Mouse (Mus musculus): Measurements from ENCODE around the gene Sppl2b. TPM values are rescaled to one million over a fixed set of nuclear protein-coding genes. Genes with fewer than 3 reads are reported as not detected.

The Sppl2b gene
- polyA plus RNA-seq, 1 experiment from 2014 or later: 69.3 TPM

DNA sequence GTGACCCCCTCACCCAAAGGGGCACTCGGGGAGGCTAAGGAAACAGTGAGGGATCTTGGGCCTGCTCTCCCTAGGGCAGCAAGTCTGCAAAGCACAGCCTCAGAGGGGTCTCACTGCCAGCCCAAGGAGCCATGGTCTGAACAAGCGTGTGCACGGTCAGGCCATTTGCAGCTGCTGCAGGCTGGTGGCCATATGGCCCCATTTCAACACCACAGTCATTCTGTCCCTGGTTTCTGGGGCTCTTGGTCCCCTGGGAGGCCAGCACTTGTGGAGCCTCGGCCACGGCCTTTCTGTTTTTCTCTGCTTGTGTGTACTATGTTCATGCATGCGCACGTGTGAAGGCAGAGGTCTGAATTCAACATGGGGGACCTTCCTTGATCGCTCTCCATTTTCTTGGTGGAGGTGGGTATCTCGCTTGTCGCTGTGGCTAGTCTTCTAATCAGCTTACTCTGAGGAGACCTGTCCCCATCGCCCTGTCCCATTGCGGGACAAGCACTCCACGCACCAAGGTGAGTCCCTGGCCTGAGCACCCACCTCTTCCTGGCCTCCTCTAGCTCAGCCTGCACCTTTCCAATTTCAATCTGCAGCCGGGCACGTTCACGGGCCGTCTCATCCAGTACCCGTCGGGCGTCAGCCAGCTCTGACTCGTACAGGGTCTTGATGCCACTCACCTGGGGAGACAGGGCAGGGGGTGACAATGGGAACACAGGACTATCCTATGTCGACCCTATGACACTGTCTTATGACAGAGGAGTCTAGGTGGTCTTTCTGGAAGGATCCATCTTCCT lies 54.5 kb downstream of the Sppl2b start:
- ATAC-seq (ENCODE audit: low FRiP score) (no peak), DNase-seq (ENCODE audit: low spot score) (no peak)
- H3K27me3 ChIP-seq (ENCODE audit: control insufficient read depth, insufficient read depth, low read length): no peaks in the 10 kb centered on the region
- H3K4me3 ChIP-seq (replicated peaks; ENCODE audit: low read length): no peak overlapping the region
- H3K36me3 ChIP-seq (replicated peaks; ENCODE audit: control insufficient read depth, insufficient read depth): peaks cover 79% of the 10 kb centered on the region
- no peaks in the 10 kb centered on the region for H3K9me3 ChIP-seq (ENCODE audit: control insufficient read depth, low read length)
- H3K4me1 ChIP-seq (replicated peaks; ENCODE audit: control insufficient read depth, insufficient read depth, low read length): no peaks in the 10 kb centered on the region
- H3K4me2 ChIP-seq (replicated peaks): no peak overlapping the region
- no peak overlapping the region for H3K27ac ChIP-seq
- H3K9ac ChIP-seq: no peak overlapping the region
- WGBS: 95% methylated on average over 22 of the region's 22 CpGs

DNA sequence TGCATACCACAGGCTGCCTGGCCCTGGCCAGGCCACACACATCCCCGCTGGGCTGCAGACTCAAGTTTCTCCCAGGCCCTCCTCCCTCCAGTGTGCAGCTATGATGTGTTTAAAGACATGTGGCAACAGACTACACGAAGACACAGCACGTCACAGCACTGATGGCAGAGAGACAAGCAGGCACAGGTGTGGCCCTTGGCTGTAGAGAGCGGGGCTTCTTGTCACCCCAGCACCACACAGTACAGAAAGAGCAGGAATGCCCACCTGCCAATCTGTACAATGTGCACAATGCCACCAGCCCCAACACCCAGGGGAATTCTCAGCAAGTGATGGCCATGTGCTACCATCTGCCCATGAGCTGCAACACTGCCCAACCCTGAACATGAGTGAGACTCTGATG lies 56.3 kb downstream of the Sppl2b start:
- no peak overlapping the region for H3K27ac ChIP-seq
- H3K4me1 ChIP-seq (replicated peaks; ENCODE audit: control insufficient read depth, insufficient read depth, low read length): peaks cover 6% of the 10 kb centered on the region
- H3K9me3 ChIP-seq (ENCODE audit: control insufficient read depth, low read length): no peaks in the 10 kb centered on the region
- H3K36me3 ChIP-seq (replicated peaks; ENCODE audit: control insufficient read depth, insufficient read depth): peaks cover 73% of the 10 kb centered on the region
- WGBS: 95% methylated on average over 4 of the region's 4 CpGs
- no peaks in the 10 kb centered on the region for H3K27me3 ChIP-seq (ENCODE audit: control insufficient read depth, insufficient read depth, low read length)
- H3K9ac ChIP-seq: no peak overlapping the region
- H3K4me3 ChIP-seq (replicated peaks; ENCODE audit: low read length): no peak overlapping the region
- ATAC-seq (ENCODE audit: low FRiP score): peak; percentile 10; the same call in 1 of the 2 replicates
- H3K4me2 ChIP-seq (replicated peaks): no peak overlapping the region
- no peak for DNase-seq (ENCODE audit: low spot score)

DNA sequence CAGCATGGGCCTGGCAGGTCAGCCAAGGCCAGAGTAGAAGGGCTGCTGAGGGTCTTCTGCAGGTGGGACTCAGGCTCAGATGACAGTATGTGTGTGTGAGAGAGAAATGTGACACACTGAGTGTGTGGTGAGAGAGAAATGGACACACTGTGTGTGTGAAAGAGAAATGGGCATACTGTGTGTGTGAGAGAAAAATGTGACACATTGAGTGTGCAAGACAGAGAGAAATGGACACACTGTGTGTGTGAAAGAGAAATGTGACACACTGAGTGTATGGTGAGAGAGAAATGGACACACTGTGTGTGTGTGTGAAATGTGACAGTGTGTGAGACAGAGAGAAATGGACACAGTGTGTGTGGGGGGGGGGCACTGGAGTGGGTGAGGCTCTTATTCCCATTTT lies 56.8 kb downstream of the Sppl2b start:
- DNase-seq (ENCODE audit: low spot score) (no peak), ATAC-seq (ENCODE audit: low FRiP score) (no peak)
- Histone ChIP-seq H3K4me2 (replicated peaks) (no peak overlapping the region), H3K9ac (no peak overlapping the region), H3K36me3 (replicated peaks; ENCODE audit: control insufficient read depth, insufficient read depth) (peaks cover 70% of the 10 kb centered on the region), H3K27ac (no peak overlapping the region), H3K4me3 (replicated peaks; ENCODE audit: low read length) (no peak overlapping the region), H3K27me3 (ENCODE audit: control insufficient read depth, insufficient read depth, low read length) (no peaks in the 10 kb centered on the region), H3K4me1 (replicated peaks; ENCODE audit: control insufficient read depth, insufficient read depth, low read length) (peaks cover 11% of the 10 kb centered on the region), H3K9me3 (ENCODE audit: control insufficient read depth, low read length) (no peaks in the 10 kb centered on the region)

DNA sequence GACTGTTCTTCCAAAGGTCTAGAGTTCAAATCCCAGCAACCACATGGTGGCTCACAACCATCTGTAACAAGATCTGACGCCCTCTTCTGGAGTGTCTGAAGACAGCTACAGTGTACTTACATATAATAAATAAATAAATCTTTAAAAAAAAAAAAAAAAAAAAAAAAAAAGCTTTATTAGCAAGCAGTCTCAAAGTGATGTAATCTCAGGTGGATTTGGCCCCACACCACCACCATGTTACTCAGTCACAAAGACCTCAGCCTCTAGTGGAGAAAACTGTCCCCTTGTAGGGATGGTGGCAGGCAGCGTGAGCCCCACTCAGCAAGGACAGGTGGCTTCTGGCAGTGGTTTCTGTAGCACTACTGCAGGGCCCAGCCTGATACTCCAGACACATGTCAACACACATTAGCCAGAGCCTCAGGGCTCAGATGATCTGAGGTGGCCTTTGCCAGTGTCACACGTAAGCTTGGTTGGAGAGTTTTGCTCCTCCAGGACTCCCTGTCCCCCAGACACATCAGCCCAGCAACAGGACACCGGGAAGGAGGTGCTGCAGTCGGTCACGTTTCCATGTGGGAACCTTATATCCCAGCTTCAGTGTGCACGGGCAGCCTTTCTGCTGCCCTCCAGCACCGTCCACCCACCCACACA lies 58.4 kb downstream of the Sppl2b start:
- H3K36me3 ChIP-seq (replicated peaks; ENCODE audit: control insufficient read depth, insufficient read depth): peaks cover 57% of the 10 kb centered on the region
- DNase-seq (ENCODE audit: low spot score) (no peak), ATAC-seq (ENCODE audit: low FRiP score) (no peak)
- no peaks in the 10 kb centered on the region for H3K9me3 ChIP-seq (ENCODE audit: control insufficient read depth, low read length)
- no peak overlapping the region for H3K9ac ChIP-seq
- H3K4me2 ChIP-seq (replicated peaks): no peak overlapping the region
- H3K27me3 ChIP-seq (ENCODE audit: control insufficient read depth, insufficient read depth, low read length): no peaks in the 10 kb centered on the region
- no peak overlapping the region for H3K27ac ChIP-seq
- H3K4me1 ChIP-seq (replicated peaks; ENCODE audit: control insufficient read depth, insufficient read depth, low read length): peaks cover 15% of the 10 kb centered on the region
- H3K4me3 ChIP-seq (replicated peaks; ENCODE audit: low read length): no peak overlapping the region
- 94% methylated on average over 7 of the region's 8 CpGs for WGBS

DNA sequence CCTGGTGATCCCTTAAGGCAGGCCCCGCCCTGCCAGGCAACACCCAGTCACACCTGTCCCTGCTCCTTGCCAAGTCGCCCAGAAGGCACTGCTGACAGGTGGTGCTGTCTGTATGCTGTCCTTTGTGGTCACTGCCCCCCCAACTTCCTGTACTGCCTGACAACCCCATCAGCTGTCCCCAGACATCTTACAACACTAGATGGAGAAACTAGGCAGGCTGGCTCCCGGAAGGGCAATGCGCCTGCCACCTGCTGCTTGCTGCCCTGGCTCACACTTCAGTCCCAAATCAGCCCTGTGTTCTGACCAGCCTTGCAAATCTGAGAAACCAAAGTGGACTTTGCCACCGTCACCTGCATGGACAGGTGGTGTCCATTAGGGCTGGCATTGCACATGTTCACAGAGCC lies 59.2 kb downstream of the Sppl2b start:
- Histone ChIP-seq H3K36me3 (replicated peaks; ENCODE audit: control insufficient read depth, insufficient read depth) (peaks cover 50% of the 10 kb centered on the region), H3K4me2 (replicated peaks) (no peak overlapping the region), H3K9me3 (ENCODE audit: control insufficient read depth, low read length) (no peaks in the 10 kb centered on the region), H3K4me3 (replicated peaks; ENCODE audit: low read length) (no peak overlapping the region), H3K4me1 (replicated peaks; ENCODE audit: control insufficient read depth, insufficient read depth, low read length) (peaks cover 15% of the 10 kb centered on the region), H3K27ac (no peak overlapping the region), H3K9ac (no peak overlapping the region), H3K27me3 (ENCODE audit: control insufficient read depth, insufficient read depth, low read length) (no peaks in the 10 kb centered on the region)
- 93% methylated on average over 5 of the region's 5 CpGs for WGBS
- DNase-seq (ENCODE audit: low spot score) (no peak), ATAC-seq (ENCODE audit: low FRiP score) (no peak)

DNA sequence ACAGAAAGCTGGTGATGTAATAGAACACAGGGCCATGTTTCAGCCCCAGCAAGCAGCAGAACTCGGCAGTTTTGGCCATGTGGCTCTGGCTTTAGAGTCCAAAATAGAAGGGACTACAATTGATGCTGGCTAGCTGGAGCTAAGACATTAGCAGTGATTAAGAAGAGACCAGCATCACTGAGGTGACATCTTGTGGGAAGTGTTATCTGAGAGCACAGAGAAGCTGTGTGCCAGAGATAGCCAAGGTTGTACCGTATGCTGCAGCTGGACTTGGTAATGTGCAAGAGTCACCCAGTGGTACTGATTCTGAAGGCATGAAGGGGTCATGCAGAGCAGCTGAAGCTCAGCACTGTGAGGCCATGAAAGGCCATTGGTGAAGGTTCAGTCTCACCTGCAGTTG lies 60.2 kb downstream of the Sppl2b start:
- Histone ChIP-seq H3K4me2 (replicated peaks) (no peak overlapping the region), H3K27ac (no peak overlapping the region), H3K4me3 (replicated peaks; ENCODE audit: low read length) (no peak overlapping the region), H3K4me1 (replicated peaks; ENCODE audit: control insufficient read depth, insufficient read depth, low read length) (peaks cover 15% of the 10 kb centered on the region), H3K27me3 (ENCODE audit: control insufficient read depth, insufficient read depth, low read length) (no peaks in the 10 kb centered on the region), H3K9me3 (ENCODE audit: control insufficient read depth, low read length) (no peaks in the 10 kb centered on the region), H3K36me3 (replicated peaks; ENCODE audit: control insufficient read depth, insufficient read depth) (peaks cover 40% of the 10 kb centered on the region), H3K9ac (no peak overlapping the region)
- WGBS: 92% methylated on average over 2 of the region's 2 CpGs
- ATAC-seq (ENCODE audit: low FRiP score): no peak
- no peak for DNase-seq (ENCODE audit: low spot score)

DNA sequence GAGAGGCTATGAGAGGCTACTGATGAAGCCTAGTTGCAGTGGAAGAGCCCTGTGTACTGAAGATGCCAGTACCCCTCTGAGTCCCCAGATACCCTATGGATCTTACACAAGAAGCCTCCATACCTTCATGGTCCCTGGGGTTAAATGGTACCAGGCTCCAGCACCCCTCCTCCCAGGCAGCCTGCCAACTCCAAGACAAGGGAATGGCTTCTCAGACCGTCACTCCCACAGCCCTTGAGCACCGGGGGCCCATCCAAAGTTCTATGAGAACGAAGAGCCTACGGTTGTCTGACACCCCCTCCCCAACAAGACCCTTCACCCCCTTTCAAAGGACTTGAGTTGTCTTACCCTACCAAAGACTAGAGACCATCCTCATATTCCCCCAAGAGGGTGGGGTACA lies 60.7 kb downstream of the Sppl2b start:
- Histone ChIP-seq H3K4me2 (replicated peaks) (no peak overlapping the region), H3K9me3 (ENCODE audit: control insufficient read depth, low read length) (no peaks in the 10 kb centered on the region), H3K27me3 (ENCODE audit: control insufficient read depth, insufficient read depth, low read length) (no peaks in the 10 kb centered on the region), H3K4me3 (replicated peaks; ENCODE audit: low read length) (no peak overlapping the region), H3K4me1 (replicated peaks; ENCODE audit: control insufficient read depth, insufficient read depth, low read length) (peaks cover 15% of the 10 kb centered on the region), H3K27ac (no peak overlapping the region), H3K36me3 (replicated peaks; ENCODE audit: control insufficient read depth, insufficient read depth) (peaks cover 35% of the 10 kb centered on the region), H3K9ac (no peak overlapping the region)
- ATAC-seq (ENCODE audit: low FRiP score) (no peak), DNase-seq (ENCODE audit: low spot score) (no peak)
- WGBS: 92% methylated on average over 4 of the region's 4 CpGs

DNA sequence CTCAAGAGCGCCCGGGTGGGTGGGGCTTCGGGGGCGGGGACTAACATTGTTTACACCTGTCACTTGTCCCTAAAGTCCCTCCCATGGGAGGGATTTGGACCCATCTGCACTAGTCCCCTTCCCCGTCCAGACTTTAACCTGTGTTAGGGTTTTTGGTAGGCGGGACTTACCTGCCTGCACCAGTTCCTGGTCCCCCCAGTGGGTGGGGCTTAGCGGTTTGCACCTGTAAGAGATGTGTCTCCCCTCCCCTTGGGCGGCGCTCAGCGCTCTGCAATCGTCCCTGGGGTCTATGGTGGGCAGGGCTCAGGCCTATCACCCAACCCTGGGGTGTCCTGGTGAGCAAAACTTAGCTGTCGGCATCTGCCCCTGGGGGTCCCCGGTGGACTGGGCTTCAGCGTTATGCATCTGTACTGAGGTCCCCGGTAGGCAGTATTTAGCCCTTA lies 62.3 kb downstream of the Sppl2b start:
- DNase-seq (ENCODE audit: low spot score): no peak
- Histone ChIP-seq H3K9ac (peak overlapping the region; percentile 84), H3K9me3 (ENCODE audit: control insufficient read depth, low read length) (no peaks in the 10 kb centered on the region), H3K4me3 (replicated peaks; ENCODE audit: low read length) (peak overlapping the region; percentile 87), H3K4me1 (replicated peaks; ENCODE audit: control insufficient read depth, insufficient read depth, low read length) (peaks cover 15% of the 10 kb centered on the region), H3K27ac (peak overlapping the region; percentile 84), H3K27me3 (ENCODE audit: control insufficient read depth, insufficient read depth, low read length) (no peaks in the 10 kb centered on the region), H3K4me2 (replicated peaks) (peak overlapping the region; percentile 76), H3K36me3 (replicated peaks; ENCODE audit: control insufficient read depth, insufficient read depth) (peaks cover 21% of the 10 kb centered on the region)
- peak; percentile 26; the same call in 1 of the 2 replicates for ATAC-seq (ENCODE audit: low FRiP score)
- 2% methylated on average over 15 of the region's 15 CpGs for WGBS

DNA sequence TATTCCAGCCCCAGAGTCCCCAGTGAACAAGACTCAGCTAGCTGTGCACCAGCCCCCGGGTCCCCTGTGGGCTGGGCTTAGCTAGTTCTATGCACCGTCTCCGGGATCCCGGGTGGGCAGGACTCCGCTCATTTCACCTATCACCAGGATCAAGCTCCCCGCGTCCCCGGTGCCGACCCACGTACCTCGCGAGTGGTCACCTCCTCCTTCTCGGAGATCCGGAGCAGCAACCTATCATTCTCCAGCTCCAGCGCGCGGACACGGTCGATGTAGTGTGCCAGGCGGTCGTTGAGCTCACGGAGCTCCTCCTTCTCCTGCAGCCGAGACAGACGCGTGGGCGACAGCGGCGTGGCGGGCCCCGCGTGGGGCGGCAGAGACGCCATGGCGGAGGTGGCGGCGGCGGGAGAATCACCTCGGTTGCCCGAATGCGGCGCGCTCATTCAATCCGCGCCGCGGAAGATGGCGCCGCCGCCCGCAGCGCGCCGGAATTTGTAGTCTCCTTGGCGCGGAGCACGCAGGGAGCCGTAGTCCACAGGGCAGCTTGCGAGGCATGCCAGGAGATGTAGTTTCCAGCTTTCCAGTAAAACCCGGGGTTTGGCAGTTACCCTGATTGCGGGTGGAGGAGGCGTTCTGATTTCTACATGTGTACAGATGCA lies 62.8 kb downstream of the Sppl2b start, which contains the start of gene Lmnb2:
Gene Lmnb2, minus strand, starts transcription at position 467 of the 656 bp plus-strand sequence.
- peak within 1 kb of the TSS; percentile 76 for H3K4me2 ChIP-seq (replicated peaks)
- H3K27me3 ChIP-seq (ENCODE audit: control insufficient read depth, insufficient read depth, low read length): no peaks in the 10 kb centered on the region
- H3K27ac ChIP-seq: peak within 1 kb of the TSS; percentile 84
- ATAC-seq (ENCODE audit: low FRiP score) (peak; percentile 77), DNase-seq (ENCODE audit: low spot score) (peak; percentile 87)
- under 1% methylated on average over 61 of the region's 61 CpGs for WGBS
- H3K4me1 ChIP-seq (replicated peaks; ENCODE audit: control insufficient read depth, insufficient read depth, low read length): peaks cover 15% of the 10 kb centered on the region
- H3K36me3 ChIP-seq (replicated peaks; ENCODE audit: control insufficient read depth, insufficient read depth): peaks cover 21% of the 10 kb centered on the region
- no peaks in the 10 kb centered on the region for H3K9me3 ChIP-seq (ENCODE audit: control insufficient read depth, low read length)
- peak within 1 kb of the TSS; percentile 87 for H3K4me3 ChIP-seq (replicated peaks; ENCODE audit: low read length)
- peak within 1 kb of the TSS; percentile 84 for H3K9ac ChIP-seq
